Mouse (Mus musculus): ENCODE data around the gene Ankrd66. TPM values are rescaled to one million over a fixed set of nuclear protein-coding genes. Genes with fewer than 3 reads are reported as not detected.
"Not testable (repeated sequence)": the region's sequence is repeated elsewhere in the genome, so short reads cannot be mapped to it uniquely, and the experiment has no call there.

Gene Ankrd66
- polyA plus RNA-seq, 1 experiment: not detected

DNA sequence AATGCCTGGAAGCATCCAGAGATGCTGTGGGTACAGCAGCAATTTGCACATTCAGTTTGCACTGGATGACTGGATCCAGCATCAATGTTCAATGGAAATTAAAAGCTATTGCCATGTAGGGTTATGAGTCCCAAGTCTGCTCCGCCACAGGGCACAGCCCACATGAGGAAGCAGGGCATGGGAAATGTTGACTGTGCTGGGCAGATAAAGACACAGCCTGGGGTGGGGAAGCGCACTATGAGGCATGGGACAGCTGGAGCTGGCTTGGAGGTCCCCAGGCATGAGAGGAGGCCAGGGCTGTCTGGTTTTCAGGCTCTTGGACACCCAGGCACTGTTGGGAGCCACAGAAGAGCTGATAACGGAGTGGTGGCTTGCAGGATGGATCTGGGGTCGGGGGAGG lies 601 bp upstream of the Ankrd66 start:
- H3K4me3 ChIP-seq (ENCODE audit: insufficient read depth, low read length): no peak overlapping the region
- peaks cover 6% of the 10 kb centered on the region for H3K4me1 ChIP-seq (ENCODE audit: control insufficient read depth, insufficient read depth, low read length)
- TF ChIP-seq POLR2A (IDR thresholded peaks at IDR 0.05; ENCODE audit: low read depth, low read length) (no peak), CTCF (IDR thresholded peaks at IDR 0.05; ENCODE audit: borderline replicate concordance, insufficient read depth, low read length) (no peak)
- H3K27ac ChIP-seq (ENCODE audit: insufficient read depth, low read length): no peak overlapping the region

GRCm38 (mm10) chr17:43538767-43539166 lies 4.7 kb downstream of the Ankrd66 start:
- Histone ChIP-seq H3K27ac (ENCODE audit: insufficient read depth, low read length) (no peak overlapping the region), H3K4me1 (ENCODE audit: control insufficient read depth, insufficient read depth, low read length) (peaks cover 4% of the 10 kb centered on the region), H3K4me3 (ENCODE audit: insufficient read depth, low read length) (no peak overlapping the region)
- no peak for TF ChIP-seq POLR2A (IDR thresholded peaks at IDR 0.05; ENCODE audit: low read depth, low read length)
- TF ChIP-seq CTCF (IDR thresholded peaks at IDR 0.05; ENCODE audit: borderline replicate concordance, insufficient read depth, low read length): no peak

- H3K4me3 ChIP-seq (ENCODE audit: insufficient read depth, low read length); H3K27ac ChIP-seq (ENCODE audit: insufficient read depth, low read length): not testable (repeated sequence)
Measured at GRCm38 (mm10) chr17:43536841-43537240, 6.6 kb downstream of the Ankrd66 start.

DNA sequence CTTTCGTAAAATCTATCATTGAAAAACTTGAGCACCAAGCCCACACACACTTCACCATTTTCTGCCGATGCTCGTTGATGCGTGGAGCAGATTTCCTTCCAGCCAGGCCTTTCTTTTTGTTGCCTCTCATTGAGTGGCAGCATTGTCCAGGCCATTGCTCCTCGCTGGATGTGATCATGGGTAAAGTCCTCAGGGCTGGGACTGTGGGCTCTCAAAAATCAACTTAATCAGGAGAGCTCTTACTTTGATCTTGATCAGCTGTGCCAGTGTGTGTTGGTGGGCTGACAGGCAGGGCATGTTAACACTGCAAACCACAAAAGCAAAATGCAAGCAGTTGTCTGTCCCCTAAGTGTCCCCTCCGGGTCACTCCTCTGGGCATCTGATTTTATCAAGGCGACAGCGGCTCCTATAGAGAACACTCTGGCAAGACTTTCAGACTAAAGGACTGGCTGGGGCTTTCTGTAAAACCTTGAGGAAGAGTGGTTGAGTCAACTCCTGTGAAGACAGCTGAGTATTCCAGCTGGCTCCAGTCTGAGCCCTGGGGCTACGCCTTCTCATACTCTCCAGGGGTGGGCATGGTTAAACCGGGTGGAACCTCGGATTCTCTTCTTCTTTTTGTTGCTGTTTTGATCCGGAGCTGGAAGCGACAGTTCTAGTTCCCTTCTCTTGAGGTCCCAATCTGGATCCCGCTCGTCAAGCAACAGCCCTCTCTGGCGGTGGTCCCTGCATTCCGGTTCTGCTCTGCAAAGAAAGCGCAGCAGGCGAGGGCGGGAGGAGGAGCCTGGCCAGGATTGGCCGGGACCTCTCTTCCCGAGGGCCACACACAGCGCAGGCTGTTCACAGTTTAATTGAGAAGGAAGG lies 8.8 kb downstream of the Ankrd66 start:
- TF ChIP-seq CTCF (IDR thresholded peaks at IDR 0.05; ENCODE audit: borderline replicate concordance, insufficient read depth, low read length) (no peak), POLR2A (IDR thresholded peaks at IDR 0.05; ENCODE audit: low read depth, low read length) (no peak)
- Histone ChIP-seq H3K27ac (ENCODE audit: insufficient read depth, low read length) (no peak overlapping the region), H3K4me1 (ENCODE audit: control insufficient read depth, insufficient read depth, low read length) (peaks cover 4% of the 10 kb centered on the region), H3K4me3 (ENCODE audit: insufficient read depth, low read length) (peak overlapping the region; percentile 30)

More at GRCm38 (mm10) chr17:43536841-43537240, 6.6 kb downstream of the Ankrd66 start:
- H3K4me1 ChIP-seq (ENCODE audit: control insufficient read depth, insufficient read depth, low read length): not testable (repeated sequence)

- Histone ChIP-seq H3K4me1 (ENCODE audit: control insufficient read depth, insufficient read depth, low read length) (no peaks in the 10 kb centered on the region; the same call in none of the 2 replicates), H3K4me3 (ENCODE audit: insufficient read depth, low read length) (no peak overlapping the region), H3K27ac (ENCODE audit: insufficient read depth, low read length) (no peak overlapping the region)
- TF ChIP-seq POLR2A (IDR thresholded peaks at IDR 0.05; ENCODE audit: low read depth, low read length): no peak
- TF ChIP-seq CTCF (IDR thresholded peaks at IDR 0.05; ENCODE audit: borderline replicate concordance, insufficient read depth, low read length): no peak
Measured at GRCm38 (mm10) chr17:43531192-43531591, 12.2 kb downstream of the Ankrd66 start.

DNA sequence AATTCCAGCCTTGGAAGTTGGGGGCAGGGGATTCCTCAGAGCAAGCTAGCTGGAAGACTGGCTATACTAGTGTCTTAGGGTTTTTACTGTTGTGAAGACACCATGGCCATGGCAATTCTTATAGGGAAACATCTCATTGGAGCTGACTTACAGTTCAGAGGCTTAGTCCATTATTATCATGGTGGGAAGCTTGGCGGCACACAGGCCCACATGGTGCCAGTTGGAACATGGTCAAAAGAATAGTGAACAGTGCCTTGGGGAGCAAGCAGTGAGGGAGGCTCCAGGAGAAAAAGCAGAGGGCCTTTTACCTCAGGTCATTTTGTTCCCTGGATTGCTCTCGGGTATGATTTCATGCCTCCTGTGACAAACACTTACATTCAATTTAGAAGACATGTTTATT lies 12.9 kb downstream of the Ankrd66 start:
- no peaks in the 10 kb centered on the region; the same call in none of the 2 replicates for H3K4me1 ChIP-seq (ENCODE audit: control insufficient read depth, insufficient read depth, low read length)
- H3K4me3 ChIP-seq (ENCODE audit: insufficient read depth, low read length): no peak overlapping the region
- H3K27ac ChIP-seq (ENCODE audit: insufficient read depth, low read length): no peak overlapping the region
- TF ChIP-seq CTCF (IDR thresholded peaks at IDR 0.05; ENCODE audit: borderline replicate concordance, insufficient read depth, low read length): no peak
- TF ChIP-seq POLR2A (IDR thresholded peaks at IDR 0.05; ENCODE audit: low read depth, low read length): no peak

DNA sequence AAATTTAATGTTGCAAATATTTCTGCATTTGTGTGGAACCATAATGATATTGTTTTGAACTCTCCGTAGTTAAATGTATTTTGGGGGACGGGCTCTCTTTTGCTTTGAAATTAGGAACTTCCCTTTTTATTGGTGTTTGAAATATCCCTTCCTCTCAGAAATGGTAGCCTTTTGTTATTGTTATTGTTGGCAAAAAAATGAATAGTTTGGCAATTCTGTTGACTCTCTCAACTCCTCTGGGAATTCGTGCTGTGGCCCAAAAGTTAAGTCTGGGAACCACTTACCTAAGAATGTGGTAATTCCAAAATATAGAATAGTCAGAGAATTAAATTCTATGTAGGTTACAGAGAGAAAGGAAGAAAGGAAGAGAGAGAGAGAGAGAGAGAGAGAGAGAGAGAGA lies 23.3 kb downstream of the Ankrd66 start:
- Histone ChIP-seq H3K27ac (ENCODE audit: insufficient read depth, low read length) (no peak overlapping the region), H3K4me1 (ENCODE audit: control insufficient read depth, insufficient read depth, low read length) (no peaks in the 10 kb centered on the region), H3K4me3 (ENCODE audit: insufficient read depth, low read length) (no peak overlapping the region)
- TF ChIP-seq POLR2A (IDR thresholded peaks at IDR 0.05; ENCODE audit: low read depth, low read length): no peak
- TF ChIP-seq CTCF (IDR thresholded peaks at IDR 0.05; ENCODE audit: borderline replicate concordance, insufficient read depth, low read length): no peak

DNA sequence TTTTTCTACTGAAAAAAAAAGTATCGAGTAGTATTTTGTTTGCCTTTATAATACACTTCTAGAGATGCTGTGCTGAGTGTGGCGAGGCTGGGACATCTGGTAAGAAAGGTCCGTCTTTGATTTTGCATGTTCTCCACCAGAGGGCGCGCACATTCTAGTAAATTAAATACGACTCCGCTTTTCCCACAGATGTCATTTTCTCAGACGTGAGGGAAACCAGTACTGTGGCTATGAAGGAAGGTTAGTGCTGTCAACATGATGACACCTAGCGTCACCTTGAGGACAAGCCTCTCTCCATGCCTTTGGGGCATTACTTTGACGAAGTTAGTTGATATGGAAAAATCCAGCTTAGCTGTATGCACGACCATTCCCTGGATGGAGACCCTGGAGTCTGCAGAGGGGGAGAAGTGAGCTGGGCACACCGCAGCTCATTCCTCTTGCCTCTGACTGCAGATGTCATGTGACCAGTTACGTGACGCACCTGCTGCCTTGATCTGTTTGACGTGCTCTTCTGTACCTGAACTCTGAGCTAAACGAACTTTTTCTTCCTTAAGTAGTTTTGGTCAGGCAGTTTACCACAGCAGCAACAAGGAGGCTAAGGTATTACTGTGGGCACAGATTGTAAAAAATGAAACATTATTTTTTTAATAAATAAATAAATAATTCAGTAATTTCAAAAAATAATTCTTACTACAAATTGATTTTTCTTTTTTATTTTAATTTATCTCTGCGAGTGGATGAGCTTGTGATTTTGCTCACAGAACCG lies 24.6 kb downstream of the Ankrd66 start:
- H3K27ac ChIP-seq (ENCODE audit: insufficient read depth, low read length): no peak overlapping the region
- no peaks in the 10 kb centered on the region for H3K4me1 ChIP-seq (ENCODE audit: control insufficient read depth, insufficient read depth, low read length)
- H3K4me3 ChIP-seq (ENCODE audit: insufficient read depth, low read length): no peak overlapping the region
- TF ChIP-seq POLR2A (IDR thresholded peaks at IDR 0.05; ENCODE audit: low read depth, low read length) (no peak), CTCF (IDR thresholded peaks at IDR 0.05; ENCODE audit: borderline replicate concordance, insufficient read depth, low read length) (peak; percentile 8; the same call in 1 of the 2 replicates)

- no peak for TF ChIP-seq POLR2A (IDR thresholded peaks at IDR 0.05; ENCODE audit: low read depth, low read length)
- TF ChIP-seq CTCF (IDR thresholded peaks at IDR 0.05; ENCODE audit: borderline replicate concordance, insufficient read depth, low read length): no peak
- Histone ChIP-seq H3K4me1 (ENCODE audit: control insufficient read depth, insufficient read depth, low read length) (no peaks in the 10 kb centered on the region), H3K27ac (ENCODE audit: insufficient read depth, low read length) (no peak overlapping the region), H3K4me3 (ENCODE audit: insufficient read depth, low read length) (no peak overlapping the region)
Measured at GRCm38 (mm10) chr17:43510782-43511181, 32.7 kb downstream of the Ankrd66 start.

DNA sequence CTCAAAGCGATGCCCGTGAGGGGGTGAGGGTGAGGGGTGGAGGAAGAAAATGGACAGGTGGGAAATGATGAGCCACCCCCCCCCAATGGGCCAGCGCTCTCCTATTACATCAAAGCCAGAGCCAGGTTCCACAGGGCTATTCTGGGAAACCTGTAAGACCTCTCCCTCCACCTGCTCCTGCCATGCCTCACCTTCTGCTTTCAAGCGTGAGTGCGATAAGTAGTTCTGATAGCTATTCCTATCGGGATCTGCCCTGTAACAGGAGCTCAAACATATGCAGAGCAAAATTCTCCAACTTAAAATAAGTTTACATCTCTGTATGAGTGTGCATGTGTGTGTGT lies 38.9 kb downstream of the Ankrd66 start:
- Histone ChIP-seq H3K27ac (ENCODE audit: insufficient read depth, low read length) (no peak overlapping the region), H3K4me3 (ENCODE audit: insufficient read depth, low read length) (no peak overlapping the region), H3K4me1 (ENCODE audit: control insufficient read depth, insufficient read depth, low read length) (no peaks in the 10 kb centered on the region)
- TF ChIP-seq CTCF (IDR thresholded peaks at IDR 0.05; ENCODE audit: borderline replicate concordance, insufficient read depth, low read length) (no peak), POLR2A (IDR thresholded peaks at IDR 0.05; ENCODE audit: low read depth, low read length) (no peak)
